Mouse (Mus musculus): Measurements from ENCODE around the gene Gsk3a.

GRCm38 (mm10) chr7:25286989-25287388 is 49.3 kb upstream of the Gsk3a start:
- TF ChIP-seq CTCF (IDR thresholded peaks at IDR 0.05; ENCODE audit: borderline replicate concordance, control insufficient read depth, extremely low read depth, insufficient read depth, low read length, poor library complexity): no peak
- TF ChIP-seq POLR2A (IDR thresholded peaks at IDR 0.05; ENCODE audit: control insufficient read depth, extremely low read depth, insufficient read depth, low read length, poor library complexity): no peak

Measured in thymus, adult 2 months (tissue).